Mouse (Mus musculus) thymus, postnatal 14 days (tissue): ENCODE measurements around the gene Sh3glb1.

Source experiments
- DNase-seq: peaks from one replicate; pipeline ENCODE4 v3.0.0; 2021

The Sh3glb1 gene

DNA sequence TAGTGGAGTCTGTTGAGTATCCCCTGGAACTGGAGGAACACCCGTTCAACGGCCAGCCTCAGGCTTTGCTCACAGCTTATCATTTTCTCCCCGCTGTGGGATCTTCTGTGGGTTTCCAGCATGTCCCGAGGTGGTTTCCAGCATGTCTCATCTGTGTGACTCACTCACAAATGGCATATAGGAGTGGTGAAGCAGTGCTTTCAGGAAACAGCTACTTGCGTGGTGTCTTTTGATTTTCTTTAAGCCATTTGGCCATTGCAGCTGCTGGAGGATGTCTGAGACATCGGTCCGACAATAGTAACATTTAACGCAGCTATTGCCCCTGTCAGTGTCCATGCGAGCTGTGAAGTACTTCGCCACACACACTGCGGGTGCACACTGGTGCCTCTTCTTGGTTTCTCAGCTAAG, 50.7 kb downstream of the Sh3glb1 start:
- DNase-seq: no peak

GRCm38 (mm10) chr3:144668949-144669348, 51.2 kb downstream of the Sh3glb1 start:
- no peak for DNase-seq

GRCm38 (mm10) chr3:144668039-144668438, 52.1 kb downstream of the Sh3glb1 start:
- DNase-seq: no peak

DNA sequence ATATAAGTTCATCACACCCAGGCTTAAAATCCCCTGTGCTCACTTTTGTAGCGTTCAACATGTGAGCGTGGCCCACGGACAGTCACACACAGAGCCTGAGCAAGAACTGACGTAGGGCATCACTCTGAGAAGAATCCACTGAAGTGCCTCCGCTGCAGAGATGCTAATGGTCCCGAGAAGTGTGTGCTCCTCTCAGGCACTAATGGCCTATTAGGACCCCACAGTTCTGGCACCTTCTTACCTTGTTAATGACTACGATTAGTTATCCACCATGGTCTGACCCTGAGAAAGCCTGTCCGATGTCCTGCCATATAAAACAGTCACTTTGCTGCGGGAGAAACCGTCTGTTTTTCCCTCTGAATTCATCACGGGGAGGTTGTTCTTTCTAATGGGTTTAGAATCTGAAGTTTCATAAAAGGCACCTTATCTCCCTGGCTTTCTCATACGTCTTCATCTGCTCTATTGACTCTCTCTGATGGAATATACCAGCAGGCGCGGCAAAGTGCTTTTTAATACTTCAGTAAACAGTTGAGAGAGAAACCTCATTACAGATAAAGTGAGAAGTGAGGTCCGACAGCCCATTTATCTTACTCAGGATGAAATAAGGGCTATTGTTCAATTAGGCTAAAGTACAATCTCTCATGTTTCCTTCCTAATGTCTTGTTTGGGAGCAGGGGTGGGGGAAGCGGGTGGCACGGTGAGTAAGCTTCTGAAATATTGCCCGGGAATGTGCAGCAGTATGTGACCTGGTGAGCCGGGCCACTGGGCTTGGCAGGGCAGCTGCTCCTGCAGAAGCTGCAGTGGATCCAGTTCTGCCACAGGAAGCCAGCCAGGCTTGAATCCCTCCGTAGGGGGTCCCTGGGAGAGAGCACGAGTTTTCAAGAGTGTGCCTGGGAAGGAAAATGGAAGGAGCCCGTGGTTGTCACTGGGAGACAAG, 55.5 kb downstream of the Sh3glb1 start:
- no peak for DNase-seq

GRCm38 (mm10) chr3:144663415-144664093, 56.6 kb downstream of the Sh3glb1 start:
- DNase-seq: no peak

GRCm38 (mm10) chr3:144662215-144662852, 57.8 kb downstream of the Sh3glb1 start:
- no peak for DNase-seq

- no peak for DNase-seq
Measured at GRCm38 (mm10) chr3:144661439-144661838, 58.7 kb downstream of the Sh3glb1 start.

DNA sequence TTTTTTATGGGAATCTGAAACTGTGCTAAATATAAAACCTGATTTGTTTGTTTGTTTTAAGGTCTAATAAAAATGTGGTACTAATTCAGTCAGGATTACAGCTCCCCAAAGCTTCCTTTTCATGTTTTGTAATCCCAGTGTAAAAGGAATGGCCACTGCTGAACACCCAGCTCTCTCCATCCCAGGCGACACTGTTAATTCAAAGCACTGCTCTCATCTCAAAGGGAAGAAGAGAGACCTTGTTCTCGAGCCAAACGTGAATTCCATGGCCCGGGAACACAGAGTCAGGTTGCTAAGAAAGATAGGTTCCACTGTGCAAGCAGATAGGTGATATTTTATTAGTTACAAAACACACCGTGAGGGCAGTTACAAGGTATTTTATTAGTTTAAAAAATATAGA, 75.9 kb downstream of the Sh3glb1 start:
- no peak for DNase-seq

GRCm38 (mm10) chr3:144643301-144643871, 76.7 kb downstream of the Sh3glb1 start:
- DNase-seq: no peak

DNA sequence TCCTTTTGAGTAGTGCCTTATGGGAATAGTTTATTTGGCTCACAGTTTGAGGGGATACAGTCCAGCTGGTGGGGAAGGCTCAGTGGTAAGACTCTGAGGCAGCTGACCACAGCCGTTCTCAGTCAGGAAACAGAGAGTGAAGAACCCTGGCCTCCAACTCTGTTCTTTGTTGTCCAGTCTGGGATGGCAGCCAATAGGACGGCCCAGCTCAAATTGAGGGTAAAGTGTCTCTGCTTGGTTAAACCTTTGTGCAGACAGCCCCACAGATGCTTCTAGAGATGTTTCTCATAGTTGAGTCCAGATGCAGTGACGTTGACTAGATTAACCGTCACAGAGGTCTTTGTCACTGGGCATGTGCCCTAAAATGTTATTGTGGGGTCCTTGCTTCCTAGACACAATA, 78.0 kb downstream of the Sh3glb1 start:
- DNase-seq: no peak

GRCm38 (mm10) chr3:144640033-144640432, 80.1 kb downstream of the Sh3glb1 start:
- no peak for DNase-seq

GRCm38 (mm10) chr3:144639387-144639786, 80.7 kb downstream of the Sh3glb1 start:
- DNase-seq: no peak

- DNase-seq: no peak
Measured at GRCm38 (mm10) chr3:144638110-144638509, 82.0 kb downstream of the Sh3glb1 start.

DNA sequence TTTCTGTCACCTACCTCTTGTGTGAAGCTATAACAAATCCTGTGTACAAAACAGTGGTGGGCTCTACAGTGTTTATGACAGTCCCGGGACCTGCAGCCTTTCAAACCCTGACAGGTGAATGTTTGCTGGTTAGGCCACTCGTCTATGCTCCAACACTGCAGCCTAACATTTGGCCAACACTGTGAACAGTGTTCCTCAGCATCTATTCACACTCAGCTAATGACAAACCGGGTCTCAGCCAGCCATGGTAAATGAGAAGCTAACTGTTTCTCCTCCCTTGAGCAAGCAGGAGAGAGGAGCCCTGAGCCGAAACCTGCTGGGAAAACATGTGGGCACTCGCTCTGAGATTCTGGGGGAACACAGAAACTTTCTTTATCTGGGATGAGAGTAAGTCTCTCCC, 84.9 kb downstream of the Sh3glb1 start:
- no peak for DNase-seq
